Mouse (Mus musculus) forebrain, embryonic 12.5 days (tissue): ENCODE results near the gene Lekr1. TPM values are rescaled to one million over a fixed set of nuclear protein-coding genes. Genes with fewer than 3 reads are reported as not detected.

Experiments
- ATAC-seq: fragments of 200-750 bp; cut with Nextera tagmentation; 2 replicates; pipeline ENCODE4 v1.8.0; 2017; ENCODE audit warnings: moderate TSS enrichment; ENCODE audit not compliant: low FRiP score
- H3K27ac ChIP-seq: fragments of 300-500 bp; sonication (generic); 2 replicates; pipeline ENCODE4 v1.5.1; 2016; ENCODE audit warnings: mild to moderate bottlenecking
- H3K27me3 ChIP-seq: fragments of 300-500 bp; sonication (generic); 2 replicates; pipeline ENCODE4 v1.6.1; 2016; ENCODE audit warnings: mild to moderate bottlenecking
- H3K36me3 ChIP-seq: fragments of 300-500 bp; sonication (generic); replicated peaks from 2 replicates; pipeline ENCODE4 v1.6.1; 2016; ENCODE audit warnings: mild to moderate bottlenecking
- H3K4me1 ChIP-seq: fragments of 300-500 bp; sonication (generic); 2 replicates; pipeline ENCODE4 v1.6.1; 2016
- H3K4me2 ChIP-seq: fragments of 300-500 bp; sonication (generic); 2 replicates; pipeline ENCODE4 v1.6.1; 2016; ENCODE audit warnings: mild to moderate bottlenecking, moderate library complexity
- H3K4me3 ChIP-seq: fragments of 300-500 bp; sonication (generic); replicated peaks from 2 replicates; pipeline ENCODE4 v1.5.1; 2016; ENCODE audit warnings: mild to moderate bottlenecking
- H3K9ac ChIP-seq: fragments of 300-500 bp; sonication (generic); 2 replicates; pipeline ENCODE4 v1.6.1; 2016; ENCODE audit warnings: mild to moderate bottlenecking
- H3K9me3 ChIP-seq: fragments of 300-500 bp; sonication (generic); 2 replicates; pipeline ENCODE4 v1.6.1; 2016
- WGBS: fragments of 180-500 bp; shearing (Covaris S2); methylation state at CpG from one replicate; pipeline ENCODE4 v1.1.7; 2016; 5-methylcytosine and 5-hydroxymethylcytosine counted together
- polyA plus RNA-seq: library from polyadenylated mRNA; unstranded; fragments of >200 nt; fragmentation: Nextera tagmentation; extraction: Ambion mirVana; gene quantifications from 2 replicates; pipeline ENCODE4 v1.2.1, GENCODE M21; 2016

Gene Lekr1
- 6.0 and 7.0 TPM in 2 replicates for polyA plus RNA-seq

DNA sequence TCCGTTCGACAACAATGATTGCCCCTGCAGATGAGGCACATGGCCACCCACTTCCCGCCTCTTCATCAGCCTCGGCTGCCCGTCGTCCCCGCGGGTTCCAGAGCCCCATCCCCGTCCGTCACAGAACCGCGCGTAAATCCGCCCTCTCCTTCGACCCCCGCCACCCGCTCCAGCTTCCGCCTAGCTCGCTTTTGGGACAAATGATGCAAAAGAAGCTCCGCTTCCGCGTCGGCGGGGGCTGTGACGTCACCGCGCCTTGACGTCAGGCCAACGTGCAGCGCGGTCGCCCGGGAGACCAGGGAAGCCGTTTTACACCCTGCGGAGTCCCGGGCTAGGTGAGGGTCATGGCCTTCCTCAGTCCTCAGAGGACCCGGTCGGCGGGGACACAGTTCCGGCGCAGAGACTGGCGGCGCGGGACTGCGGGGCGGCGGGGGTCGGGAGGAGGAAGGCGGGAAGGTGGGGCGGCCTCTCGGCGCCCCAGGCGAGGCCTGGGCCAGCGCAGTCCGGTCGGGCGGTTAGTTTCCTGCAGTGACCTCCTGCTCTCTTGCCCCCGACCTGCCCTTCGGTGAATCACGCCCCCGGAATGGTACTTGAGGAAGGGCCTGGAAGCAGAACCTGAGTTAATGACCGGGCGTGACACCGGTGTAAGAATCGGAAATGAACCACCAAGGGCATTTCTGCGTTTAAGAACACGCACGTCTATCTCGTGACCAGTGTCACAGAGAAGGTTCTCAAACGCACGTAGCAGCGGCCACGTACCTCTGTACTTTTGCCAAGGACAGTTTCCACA, at the start of gene Lekr1:
Gene Lekr1 (plus strand): TSS at position 252 of the 790 bp plus-strand sequence.
- Histone ChIP-seq H3K9me3 (no peaks in the 10 kb centered on the region), H3K4me3 (peak within 1 kb of the TSS; percentile 71), H3K9ac (peak within 1 kb of the TSS; percentile 70), H3K27ac (0 out of 2 replicates have a peak within 1 kb of the TSS, but pooled peaks have one; percentile 56), H3K4me1 (peaks cover 3% of the 10 kb centered on the region; the same call in 1 of the 2 replicates), H3K27me3 (no peaks in the 10 kb centered on the region), H3K4me2 (peak within 1 kb of the TSS; percentile 82), H3K36me3 (no peaks in the 10 kb centered on the region)
- WGBS: 3% methylated on average over 73 of the region's 73 CpGs
- peak; percentile 96 for ATAC-seq

DNA sequence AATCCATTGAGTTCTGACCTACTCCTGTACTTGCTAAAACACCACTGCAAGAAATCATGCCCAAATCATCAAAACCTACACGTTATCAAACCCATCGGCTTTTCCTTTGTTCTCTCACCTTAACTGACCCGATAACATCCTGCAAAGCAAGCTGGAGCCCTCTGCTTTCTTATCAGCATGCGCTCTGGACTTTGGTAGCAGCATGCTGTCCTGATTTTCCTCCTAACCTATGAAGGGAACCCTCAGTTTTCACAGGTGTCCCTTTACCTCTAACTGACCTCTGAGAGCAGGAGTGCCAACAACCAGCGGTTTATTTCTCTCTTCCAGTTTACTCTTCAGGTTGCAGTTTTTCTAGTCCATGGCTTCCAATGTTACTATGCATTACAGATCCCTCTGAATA, 48.5 kb upstream of the Lekr1 start:
- Histone ChIP-seq H3K27ac (no peak overlapping the region), H3K4me1 (0 out of 2 replicates have a peak, but pooled peaks cover 2% of the 10 kb centered on the region), H3K9me3 (no peaks in the 10 kb centered on the region), H3K27me3 (no peaks in the 10 kb centered on the region), H3K4me3 (no peak overlapping the region), H3K9ac (no peak overlapping the region), H3K36me3 (no peaks in the 10 kb centered on the region), H3K4me2 (no peak overlapping the region)
- WGBS: 85% methylated on average over 5 of the region's 5 CpGs
- no peak for ATAC-seq

DNA sequence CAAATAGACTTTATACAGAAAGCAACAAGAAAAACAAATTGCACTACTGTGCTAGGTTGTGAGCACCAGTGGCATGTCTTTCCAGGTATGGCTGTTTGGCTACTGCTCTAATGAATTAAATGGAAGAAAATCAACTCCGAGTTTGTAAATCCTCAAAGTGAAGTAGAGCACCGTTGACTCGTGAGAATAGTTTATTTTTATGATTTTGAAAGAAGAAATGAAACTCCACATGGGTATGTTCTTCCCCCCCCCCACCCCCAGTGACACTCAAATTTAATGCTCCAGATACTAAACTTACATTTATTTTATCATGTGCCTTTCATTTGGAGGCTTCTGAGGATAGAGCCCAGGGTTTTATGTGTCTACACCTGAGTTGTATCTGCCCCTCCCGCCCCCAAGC, 46.7 kb upstream of the Lekr1 start:
- no peaks in the 10 kb centered on the region; the same call in 1 of the 2 replicates for H3K27me3 ChIP-seq
- no peak overlapping the region for H3K27ac ChIP-seq
- H3K4me1 ChIP-seq: no peaks in the 10 kb centered on the region
- no peak for ATAC-seq
- no peaks in the 10 kb centered on the region for H3K9me3 ChIP-seq
- no peak overlapping the region for H3K4me2 ChIP-seq
- H3K36me3 ChIP-seq: no peaks in the 10 kb centered on the region
- no peak overlapping the region for H3K4me3 ChIP-seq
- no peak overlapping the region for H3K9ac ChIP-seq
- 87% methylated on average over 4 of the region's 4 CpGs for WGBS

DNA sequence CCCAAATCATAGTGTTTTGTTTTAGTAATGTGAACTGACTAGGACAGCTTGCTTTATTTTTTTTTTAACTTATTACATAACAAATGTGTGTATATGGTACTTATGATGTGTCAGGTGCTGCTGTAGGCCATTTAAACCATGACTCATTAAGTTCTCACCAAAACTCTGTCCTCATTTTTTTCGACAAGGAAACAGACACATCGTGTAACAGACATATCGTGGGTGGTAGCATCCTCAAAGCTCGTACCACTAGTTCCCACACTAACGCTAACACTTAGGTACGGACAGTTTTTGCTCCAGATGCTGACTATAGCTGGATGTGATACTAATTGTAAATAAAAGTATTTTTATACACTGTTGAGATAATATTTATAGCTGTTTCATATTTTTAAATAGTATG, 43.0 kb upstream of the Lekr1 start:
- H3K9ac ChIP-seq: no peak overlapping the region
- H3K4me2 ChIP-seq: no peak overlapping the region
- ATAC-seq: no peak
- 96% methylated on average over 6 of the region's 6 CpGs for WGBS
- H3K4me3 ChIP-seq: no peak overlapping the region
- no peaks in the 10 kb centered on the region; the same call in 1 of the 2 replicates for H3K27me3 ChIP-seq
- H3K4me1 ChIP-seq: peaks cover 14% of the 10 kb centered on the region
- H3K36me3 ChIP-seq: no peaks in the 10 kb centered on the region
- no peaks in the 10 kb centered on the region for H3K9me3 ChIP-seq
- no peak overlapping the region for H3K27ac ChIP-seq

DNA sequence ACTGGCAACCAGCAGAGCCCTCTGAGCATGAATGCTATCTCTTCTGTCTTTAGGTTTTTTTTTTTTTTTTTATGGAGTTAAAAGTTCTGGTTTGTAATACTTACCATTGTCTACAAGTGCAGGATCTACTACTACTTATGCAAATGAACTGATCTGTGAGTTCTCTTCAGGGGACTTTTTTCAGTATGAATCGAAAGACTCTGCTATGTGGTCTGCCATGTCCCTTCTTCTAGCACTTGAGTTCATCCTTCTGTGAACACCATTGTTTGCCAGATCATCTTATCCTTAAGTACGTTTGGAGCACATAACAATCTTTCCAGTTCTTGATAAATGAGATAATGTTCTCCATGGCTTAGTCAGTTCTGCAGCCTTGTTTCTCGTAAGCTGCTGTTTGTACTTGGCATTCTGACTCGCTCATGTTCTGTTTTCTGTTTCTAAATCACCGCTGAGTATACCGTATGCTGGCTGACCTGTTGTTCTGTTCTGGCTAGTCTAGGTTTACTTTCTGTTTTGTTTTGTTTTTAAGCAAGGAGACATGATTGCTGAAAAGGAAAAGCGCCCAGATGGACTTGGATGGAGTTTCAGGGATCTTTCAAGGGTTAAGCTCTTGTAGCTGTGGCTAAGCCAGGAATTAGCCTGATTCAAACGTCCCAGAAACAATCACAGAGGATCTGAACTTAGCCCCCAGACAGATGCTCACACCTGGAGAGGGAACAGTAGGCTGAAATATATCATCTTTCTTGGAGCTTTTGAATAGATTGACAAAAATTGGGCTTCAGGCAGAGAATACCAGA, 40.3 kb upstream of the Lekr1 start:
- Histone ChIP-seq H3K4me1 (peaks cover 14% of the 10 kb centered on the region), H3K4me2 (no peak overlapping the region), H3K36me3 (no peaks in the 10 kb centered on the region), H3K27me3 (no peaks in the 10 kb centered on the region; the same call in 1 of the 2 replicates), H3K9ac (no peak overlapping the region), H3K9me3 (no peaks in the 10 kb centered on the region), H3K4me3 (no peak overlapping the region), H3K27ac (no peak overlapping the region)
- no peak for ATAC-seq
- 74% methylated on average over 8 of the region's 8 CpGs for WGBS

DNA sequence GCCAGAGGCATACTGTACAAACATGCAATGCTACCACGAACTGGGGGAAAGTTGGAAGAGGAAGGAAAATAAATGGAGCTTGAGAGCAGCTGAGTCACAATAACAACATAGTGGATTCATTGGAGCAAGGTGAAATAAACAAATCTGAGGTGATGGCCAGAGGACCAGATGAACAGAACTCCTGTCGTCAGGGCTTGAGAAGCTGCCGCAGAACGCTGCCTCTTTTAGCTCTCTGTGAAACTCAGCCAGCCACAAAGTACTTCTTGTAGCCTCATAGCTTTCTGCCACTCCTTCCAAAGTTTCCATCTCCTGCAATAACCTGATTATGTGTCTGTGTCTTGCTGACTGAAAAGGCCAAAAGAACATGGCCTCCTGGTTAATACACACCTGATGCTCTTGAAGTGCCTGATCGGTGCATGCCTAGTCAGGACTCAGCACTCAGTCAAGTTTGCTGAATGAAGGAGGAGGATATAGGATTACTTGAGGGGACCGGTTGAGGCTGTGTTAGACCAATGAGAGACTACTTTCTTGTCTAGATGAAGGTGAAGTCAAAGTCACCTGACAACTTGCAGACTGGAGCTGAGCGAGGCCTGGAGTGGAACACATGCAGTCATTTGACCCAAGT, 39.6 kb upstream of the Lekr1 start:
- Histone ChIP-seq H3K9me3 (no peaks in the 10 kb centered on the region), H3K36me3 (no peaks in the 10 kb centered on the region), H3K4me1 (peaks cover 14% of the 10 kb centered on the region), H3K27ac (no peak overlapping the region), H3K27me3 (no peaks in the 10 kb centered on the region; the same call in 1 of the 2 replicates), H3K9ac (no peak overlapping the region), H3K4me3 (no peak overlapping the region), H3K4me2 (no peak overlapping the region)
- ATAC-seq: no peak
- WGBS: 89% methylated on average over 7 of the region's 7 CpGs

DNA sequence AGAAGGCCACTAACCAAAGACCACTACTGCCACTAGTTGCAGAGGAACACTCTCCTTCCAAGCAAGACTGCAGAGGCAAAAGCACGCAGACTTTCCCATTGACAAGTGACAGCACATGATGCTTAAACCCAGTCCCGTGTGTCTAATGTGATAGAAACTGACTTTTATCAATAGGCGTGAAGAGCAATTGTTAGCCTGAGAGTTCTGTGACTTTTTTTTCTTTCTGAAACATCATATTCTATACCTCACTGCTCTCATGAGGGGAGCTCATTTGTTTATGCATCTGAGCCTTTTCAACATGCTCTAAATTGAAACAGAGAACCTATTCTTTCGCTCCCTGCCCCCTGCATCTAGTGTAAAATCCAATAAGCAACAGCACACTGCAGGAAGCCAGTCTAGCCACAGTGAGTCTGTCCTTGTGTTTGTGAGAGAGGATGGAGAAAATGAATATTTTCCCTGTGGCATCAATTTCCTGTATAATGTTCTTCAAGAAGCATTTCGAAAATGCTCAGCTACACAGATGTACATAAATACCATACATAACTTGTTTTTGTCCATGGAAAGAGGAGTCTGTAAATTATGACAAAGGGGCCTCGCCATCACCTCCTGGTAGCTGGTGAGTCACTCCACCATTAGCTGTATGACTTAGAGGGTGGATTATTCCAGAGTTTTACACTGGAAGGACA, 38.9 kb upstream of the Lekr1 start:
- Histone ChIP-seq H3K36me3 (no peaks in the 10 kb centered on the region), H3K27ac (no peak overlapping the region), H3K9me3 (no peaks in the 10 kb centered on the region), H3K4me3 (no peak overlapping the region), H3K27me3 (no peaks in the 10 kb centered on the region; the same call in 1 of the 2 replicates), H3K4me1 (peaks cover 14% of the 10 kb centered on the region), H3K9ac (no peak overlapping the region), H3K4me2 (no peak overlapping the region)
- ATAC-seq: no peak
- WGBS: 51% methylated on average over 6 of the region's 6 CpGs

DNA sequence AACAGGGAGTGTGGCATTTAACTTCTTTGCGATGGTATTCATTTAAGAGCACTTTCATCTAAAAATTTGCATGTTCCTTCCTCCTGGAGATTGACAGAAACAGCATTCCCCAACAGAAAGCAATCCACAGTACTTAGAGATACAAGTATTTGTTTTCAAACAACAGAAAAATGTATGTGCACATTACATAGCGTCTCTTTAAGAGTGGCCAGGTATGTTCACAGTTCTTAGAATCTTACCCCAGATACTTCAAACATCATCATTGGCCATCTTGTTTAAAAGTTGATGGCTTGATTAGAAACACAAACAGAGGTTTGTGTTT, 38.4 kb upstream of the Lekr1 start:
- H3K27ac ChIP-seq: no peak overlapping the region
- H3K9ac ChIP-seq: no peak overlapping the region
- 76% methylated on average over 2 of the region's 2 CpGs for WGBS
- no peak for ATAC-seq
- no peaks in the 10 kb centered on the region; the same call in 1 of the 2 replicates for H3K27me3 ChIP-seq
- no peaks in the 10 kb centered on the region for H3K9me3 ChIP-seq
- peaks cover 14% of the 10 kb centered on the region for H3K4me1 ChIP-seq
- H3K36me3 ChIP-seq: no peaks in the 10 kb centered on the region
- no peak overlapping the region for H3K4me3 ChIP-seq
- H3K4me2 ChIP-seq: no peak overlapping the region

DNA sequence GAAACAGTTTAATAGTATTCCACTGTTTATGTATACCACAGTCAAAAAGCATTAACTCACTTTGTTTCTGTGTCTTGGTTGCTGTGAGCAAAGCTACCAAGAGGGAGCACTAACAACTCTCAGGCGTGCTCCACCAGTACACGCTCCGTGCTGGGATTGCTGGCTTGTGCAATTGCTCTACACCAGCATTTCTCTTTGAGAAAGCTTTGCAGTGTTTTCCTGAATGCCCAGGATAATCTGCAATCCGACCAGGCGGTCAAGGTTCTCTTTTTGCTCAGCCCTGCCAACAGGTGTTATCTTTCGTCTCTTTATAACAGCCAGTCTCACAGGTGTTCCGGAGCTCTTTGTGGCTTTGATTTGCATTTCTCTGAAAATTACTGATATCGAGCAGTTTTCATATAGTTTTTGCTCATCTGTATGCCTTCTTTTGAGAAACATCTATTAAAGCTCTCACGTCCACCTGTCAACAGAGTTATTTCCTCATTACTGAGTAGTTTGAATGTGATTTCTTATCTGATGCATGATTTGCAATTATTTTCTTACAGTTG, 36.4 kb upstream of the Lekr1 start:
- no peak for ATAC-seq
- peaks cover 14% of the 10 kb centered on the region for H3K4me1 ChIP-seq
- 84% methylated on average over 9 of the region's 9 CpGs for WGBS

DNA sequence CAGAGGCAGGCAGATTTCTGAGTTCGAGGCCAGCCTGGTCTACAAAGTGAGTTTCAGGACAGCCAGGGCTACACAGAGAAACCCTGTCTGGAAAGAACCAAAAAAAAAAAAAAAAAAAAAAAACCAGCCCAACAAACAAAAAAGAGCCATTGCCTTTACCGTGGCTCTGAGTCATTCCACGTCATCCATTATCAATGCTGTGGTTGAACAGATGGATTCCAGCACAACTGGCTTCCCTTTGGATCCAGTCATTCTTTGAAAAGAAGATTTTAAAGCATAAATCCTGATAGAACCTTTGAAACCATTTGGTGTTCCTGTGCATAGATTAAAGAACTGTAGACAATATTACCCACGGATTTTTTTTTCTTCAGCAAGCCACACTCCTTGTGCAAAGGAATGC, 32.4 kb upstream of the Lekr1 start:
- Histone ChIP-seq H3K4me2 (no peak overlapping the region), H3K27me3 (no peaks in the 10 kb centered on the region), H3K9ac (no peak overlapping the region), H3K36me3 (no peaks in the 10 kb centered on the region), H3K9me3 (no peaks in the 10 kb centered on the region), H3K27ac (no peak overlapping the region), H3K4me3 (no peak overlapping the region), H3K4me1 (no peaks in the 10 kb centered on the region)
- 75% methylated on average over 4 of the region's 4 CpGs for WGBS
- ATAC-seq: no peak

More for the DNA sequence above, 36.4 kb upstream of the Lekr1 start:
- Histone ChIP-seq H3K27ac (no peak overlapping the region), H3K4me2 (no peak overlapping the region), H3K27me3 (no peaks in the 10 kb centered on the region), H3K4me3 (no peak overlapping the region), H3K36me3 (no peaks in the 10 kb centered on the region), H3K9ac (no peak overlapping the region), H3K9me3 (no peaks in the 10 kb centered on the region)

DNA sequence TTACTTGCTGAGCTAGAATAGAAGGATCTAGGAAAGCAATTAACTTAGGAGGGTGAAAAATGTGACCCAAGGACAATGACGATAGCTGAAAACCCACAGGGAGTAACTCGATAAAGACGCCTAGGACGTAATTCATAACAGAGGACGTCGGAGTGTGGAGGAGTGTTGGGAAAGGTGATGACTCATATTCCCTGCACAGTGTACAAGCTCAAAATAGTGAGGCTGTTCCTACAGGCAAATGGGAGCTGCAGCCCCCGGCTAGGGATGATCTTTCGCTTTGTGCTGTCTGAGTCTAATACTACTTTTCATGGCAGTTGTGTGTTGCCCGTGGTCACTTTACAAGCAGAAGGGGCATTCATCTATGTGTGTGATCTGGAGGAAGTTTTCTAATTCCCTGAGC, 30.0 kb upstream of the Lekr1 start:
- no peak overlapping the region for H3K9ac ChIP-seq
- no peak overlapping the region for H3K27ac ChIP-seq
- no peaks in the 10 kb centered on the region for H3K36me3 ChIP-seq
- ATAC-seq: no peak
- no peak overlapping the region for H3K4me2 ChIP-seq
- H3K4me1 ChIP-seq: no peaks in the 10 kb centered on the region
- no peak overlapping the region for H3K4me3 ChIP-seq
- no peaks in the 10 kb centered on the region for H3K27me3 ChIP-seq
- no peaks in the 10 kb centered on the region for H3K9me3 ChIP-seq
- 63% methylated on average over 9 of the region's 9 CpGs for WGBS

DNA sequence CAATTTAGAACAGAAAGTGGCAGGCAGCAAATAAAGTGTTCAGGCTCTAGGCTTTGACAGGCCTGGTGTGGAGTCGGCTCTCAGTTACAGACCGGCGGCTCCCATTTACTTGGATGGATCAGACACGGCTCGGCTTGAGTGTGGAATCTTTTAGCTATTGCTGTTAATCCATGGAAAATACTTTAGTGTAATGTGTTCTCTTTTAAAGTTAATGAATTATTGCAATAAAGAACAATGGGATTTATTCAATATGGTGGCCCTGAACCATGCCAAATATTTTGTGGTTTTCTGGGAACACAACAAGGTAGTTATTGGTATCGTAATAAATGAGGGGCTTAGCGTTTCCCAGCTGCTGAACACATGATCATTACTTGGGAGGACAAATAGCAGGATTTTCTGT, 28.7 kb upstream of the Lekr1 start:
- Histone ChIP-seq H3K4me2 (no peak overlapping the region), H3K4me3 (no peak overlapping the region), H3K27ac (no peak overlapping the region), H3K4me1 (no peaks in the 10 kb centered on the region), H3K27me3 (no peaks in the 10 kb centered on the region), H3K9ac (no peak overlapping the region), H3K9me3 (no peaks in the 10 kb centered on the region), H3K36me3 (no peaks in the 10 kb centered on the region)
- ATAC-seq: no peak
- WGBS: 63% methylated on average over 7 of the region's 7 CpGs
